Mouse (Mus musculus): ENCODE results near the gene Irak4. TPM values are rescaled to one million over a fixed set of nuclear protein-coding genes. Genes with fewer than 3 reads are reported as not detected.

The Irak4 gene
- total RNA-seq, 1 experiment from 2014 or later = 59.1 TPM

DNA sequence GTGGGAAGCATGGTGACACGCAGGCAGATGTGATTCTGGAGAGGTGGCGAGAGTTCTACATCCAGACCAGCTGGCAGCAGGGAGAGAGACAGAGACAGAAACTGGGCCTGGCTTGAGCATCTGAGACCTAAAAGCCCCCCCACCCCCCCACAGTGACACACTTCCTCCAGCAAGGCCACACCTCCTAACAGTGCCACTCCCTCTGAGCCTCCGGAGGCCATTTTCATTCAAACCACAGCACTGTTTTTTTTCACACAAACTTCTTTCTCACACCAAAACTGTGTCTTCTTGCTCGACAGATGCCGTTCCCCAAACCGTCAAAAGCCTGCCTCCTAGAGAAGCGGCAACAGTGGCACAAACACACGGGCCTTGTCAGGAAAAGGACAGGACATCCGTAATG lies 10.1 kb downstream of the Irak4 start:
- no peak for ATAC-seq (replicated peaks; ENCODE audit: insufficient number of reproducible peaks, low FRiP score, low TSS enrichment, poor library complexity, severe bottlenecking)

DNA sequence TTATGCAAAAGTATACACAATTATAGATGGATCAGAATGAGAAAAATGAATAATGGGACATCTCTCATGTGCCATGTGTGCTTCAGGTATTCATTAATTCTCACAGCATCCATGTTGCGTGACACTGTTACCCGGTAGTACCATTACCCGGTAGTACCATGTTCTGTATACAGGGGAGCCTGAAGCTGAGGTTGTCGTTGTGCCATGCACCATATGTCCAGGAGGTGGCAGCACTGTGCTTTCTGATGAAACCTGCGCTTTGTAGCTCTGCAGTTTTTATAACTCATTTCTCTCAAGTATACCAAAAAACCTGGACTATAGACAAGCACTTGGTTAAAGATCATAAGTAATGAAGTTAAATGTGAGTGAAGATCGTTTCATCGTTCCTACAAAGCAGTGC lies 14.0 kb downstream of the Irak4 start:
- peak; percentile 96 for ATAC-seq (replicated peaks; ENCODE audit: insufficient number of reproducible peaks, low FRiP score, low TSS enrichment, poor library complexity, severe bottlenecking)

DNA sequence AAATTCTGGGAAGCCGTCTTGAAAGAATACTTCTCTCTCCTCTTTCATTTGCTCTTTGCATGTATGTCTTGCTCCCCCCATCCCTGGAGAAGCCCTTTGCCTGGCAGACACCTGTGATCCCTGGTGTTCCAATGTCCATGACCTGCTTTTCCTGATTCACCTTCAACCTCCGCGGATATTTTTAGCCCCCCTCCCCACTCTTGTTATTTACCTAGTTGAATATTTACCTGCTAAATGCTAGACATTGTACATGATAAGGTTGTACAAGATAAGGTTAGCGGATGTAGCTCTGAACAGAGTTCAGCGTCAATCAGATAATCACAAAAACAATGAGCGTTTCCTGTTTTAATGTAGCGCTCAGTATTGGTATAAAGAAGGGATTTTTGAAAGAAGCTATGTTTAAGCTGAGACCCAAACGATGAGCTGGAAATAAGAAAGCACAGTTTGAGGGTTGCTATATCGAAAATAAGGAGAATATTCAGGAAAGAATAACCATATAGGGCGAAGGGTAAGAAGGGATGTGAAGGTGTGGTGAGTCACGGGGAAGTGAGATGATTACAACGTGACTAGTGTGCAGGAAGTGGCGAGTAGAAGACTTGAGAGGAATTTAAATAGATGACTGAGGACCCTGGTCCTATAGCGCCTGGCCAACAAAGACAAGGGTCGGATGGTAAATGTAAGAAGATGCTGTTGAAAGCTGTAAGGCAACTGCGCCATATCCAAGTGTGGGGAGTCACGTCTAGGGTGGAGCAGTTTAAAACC lies 15.6 kb downstream of the Irak4 start:
- ATAC-seq (replicated peaks; ENCODE audit: insufficient number of reproducible peaks, low FRiP score, low TSS enrichment, poor library complexity, severe bottlenecking) = no peak

DNA sequence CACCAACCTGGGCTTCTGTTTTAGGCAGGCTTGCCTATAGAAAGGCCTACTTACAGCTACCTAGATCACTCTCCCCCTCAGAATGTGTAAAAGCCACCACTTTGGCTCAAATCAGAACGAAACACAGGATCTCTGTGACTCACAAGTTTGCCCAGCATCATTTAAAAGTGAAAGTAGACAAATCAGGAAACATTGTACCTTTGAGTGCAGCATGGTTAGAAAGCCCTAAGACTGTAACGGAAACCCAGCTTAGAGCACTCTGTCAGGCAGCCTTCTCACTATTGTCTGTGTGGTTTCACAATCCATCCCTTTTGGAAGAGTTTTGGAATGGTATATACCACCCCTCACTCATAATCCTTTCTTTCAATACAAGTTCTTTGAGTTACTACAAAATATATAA lies 21.5 kb downstream of the Irak4 start:
- ATAC-seq (replicated peaks; ENCODE audit: insufficient number of reproducible peaks, low FRiP score, low TSS enrichment, poor library complexity, severe bottlenecking) = no peak

DNA sequence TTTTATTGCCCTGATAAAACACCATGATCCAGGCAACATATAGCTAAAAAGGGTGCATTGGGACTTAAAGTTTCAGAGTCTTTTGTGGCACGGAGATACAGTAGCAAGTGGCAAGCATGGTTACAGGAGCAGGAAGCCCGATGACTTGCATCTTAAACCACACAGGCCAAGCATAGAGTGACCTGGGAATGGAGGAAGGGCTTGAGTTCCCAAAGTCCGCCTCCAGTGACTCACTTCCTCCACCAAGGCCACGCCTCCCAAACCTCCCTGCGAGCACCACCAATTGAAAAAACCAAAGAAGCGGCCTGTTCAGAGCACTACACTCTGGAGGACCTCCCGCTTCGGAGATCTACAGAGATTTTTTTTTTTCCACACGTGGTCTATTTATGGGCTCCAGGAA lies 22.4 kb downstream of the Irak4 start:
- peak; percentile 93 for ATAC-seq (replicated peaks; ENCODE audit: insufficient number of reproducible peaks, low FRiP score, low TSS enrichment, poor library complexity, severe bottlenecking)

DNA sequence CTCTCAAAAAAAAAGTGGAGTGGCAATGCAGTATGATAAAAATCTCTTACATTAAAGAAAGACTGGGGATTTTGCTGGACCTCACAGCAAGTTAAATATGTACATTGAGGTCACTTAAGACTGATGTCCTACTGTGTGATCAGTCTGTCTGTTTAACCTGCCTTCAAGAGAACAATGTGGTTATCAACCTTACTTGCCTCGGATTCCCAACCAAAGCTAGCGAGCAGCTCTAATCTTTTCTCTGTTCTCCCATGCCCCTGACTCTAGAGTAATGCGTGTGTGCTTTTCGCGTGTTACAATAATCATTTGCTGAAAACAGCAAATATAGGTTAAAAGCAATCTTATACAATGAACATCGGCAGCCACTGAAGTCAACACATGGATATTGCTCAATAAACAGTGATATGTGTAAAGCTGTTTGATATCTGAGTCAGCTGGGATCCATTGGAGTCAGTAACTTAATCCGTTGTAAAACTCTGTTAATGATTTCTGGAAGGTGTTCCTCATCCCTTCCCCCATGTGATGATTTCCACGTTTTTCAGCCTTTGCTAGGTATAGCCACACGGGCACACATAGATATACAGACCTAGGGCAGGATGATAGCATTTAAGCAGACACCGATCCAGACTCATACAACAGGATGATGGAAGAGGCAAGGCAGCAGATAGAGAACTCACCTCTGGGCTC lies 25.2 kb downstream of the Irak4 start:
- ATAC-seq (replicated peaks; ENCODE audit: insufficient number of reproducible peaks, low FRiP score, low TSS enrichment, poor library complexity, severe bottlenecking) = no peak

DNA sequence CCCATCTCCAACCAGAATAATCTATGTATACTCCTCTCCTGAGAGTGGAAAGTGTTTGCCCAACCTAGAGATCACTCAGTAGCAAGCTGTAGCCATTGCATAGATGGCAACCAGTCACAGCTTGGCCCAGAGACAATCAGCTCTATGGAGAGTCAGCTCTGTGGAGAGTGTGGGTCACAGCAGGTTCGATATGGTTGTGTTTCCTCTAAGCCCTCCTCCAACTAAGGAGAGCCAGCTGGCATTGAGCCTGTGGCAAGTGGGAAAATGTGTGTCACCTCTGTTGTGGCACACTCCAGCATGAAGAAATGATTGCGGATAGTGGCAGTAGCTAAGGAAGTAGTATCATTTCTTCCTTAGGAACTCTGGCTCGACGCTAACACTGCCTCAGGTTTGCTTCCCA lies 28.1 kb downstream of the Irak4 start:
- no peak for ATAC-seq (replicated peaks; ENCODE audit: insufficient number of reproducible peaks, low FRiP score, low TSS enrichment, poor library complexity, severe bottlenecking)

DNA sequence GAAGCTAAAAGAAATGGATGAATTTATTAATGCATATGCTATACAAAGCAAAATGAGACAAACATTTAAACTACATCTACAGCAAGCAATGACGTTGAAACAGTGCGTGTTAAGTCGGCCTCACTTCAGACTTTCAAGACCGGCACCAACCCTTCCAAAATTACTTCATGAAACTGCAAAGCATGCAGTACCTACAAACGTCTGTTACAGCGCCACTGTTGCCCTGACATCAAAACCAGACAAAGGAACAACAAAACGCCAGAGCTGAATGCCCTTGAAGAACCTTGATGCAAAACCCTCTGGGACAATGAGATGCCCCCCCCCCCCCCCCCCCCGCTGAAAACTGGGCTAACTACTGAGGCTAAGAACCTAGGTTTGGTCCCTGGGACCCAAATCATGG lies 29.3 kb downstream of the Irak4 start:
- ATAC-seq (replicated peaks; ENCODE audit: insufficient number of reproducible peaks, low FRiP score, low TSS enrichment, poor library complexity, severe bottlenecking) = no peak

DNA sequence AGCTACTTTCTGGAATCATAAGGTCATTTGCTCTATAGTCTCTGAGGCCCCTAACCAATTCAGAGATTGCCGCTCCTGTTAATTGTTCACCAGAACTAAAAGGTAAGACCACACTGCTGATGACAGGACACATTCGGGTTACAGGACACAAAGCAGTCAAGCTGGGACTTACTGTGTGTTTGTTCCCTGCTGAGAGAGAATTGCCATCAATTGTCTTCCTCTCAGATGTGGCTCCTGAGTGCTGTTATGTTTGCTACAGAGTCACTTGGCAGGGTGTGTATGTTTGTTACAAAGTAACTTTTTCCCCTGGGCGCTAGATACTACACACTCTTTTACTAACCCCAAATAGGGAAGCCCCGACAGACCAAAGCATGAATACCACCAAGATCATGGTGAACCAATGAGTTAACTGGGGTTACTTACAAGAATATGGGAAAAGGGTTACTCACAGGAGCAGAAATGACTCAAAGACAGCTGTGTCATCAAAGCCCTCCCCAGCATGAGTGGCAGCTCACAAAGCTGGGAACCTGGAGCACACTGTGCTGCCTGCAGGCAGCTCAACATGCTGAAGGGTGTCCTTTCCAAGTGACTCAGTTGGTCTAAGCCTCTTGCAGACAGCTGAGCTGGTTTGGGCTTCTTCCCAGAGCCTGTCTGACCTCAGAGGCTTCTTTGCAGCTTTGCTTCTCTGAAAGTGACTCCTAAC lies 31.3 kb downstream of the Irak4 start:
- no peak for ATAC-seq (replicated peaks; ENCODE audit: insufficient number of reproducible peaks, low FRiP score, low TSS enrichment, poor library complexity, severe bottlenecking)

DNA sequence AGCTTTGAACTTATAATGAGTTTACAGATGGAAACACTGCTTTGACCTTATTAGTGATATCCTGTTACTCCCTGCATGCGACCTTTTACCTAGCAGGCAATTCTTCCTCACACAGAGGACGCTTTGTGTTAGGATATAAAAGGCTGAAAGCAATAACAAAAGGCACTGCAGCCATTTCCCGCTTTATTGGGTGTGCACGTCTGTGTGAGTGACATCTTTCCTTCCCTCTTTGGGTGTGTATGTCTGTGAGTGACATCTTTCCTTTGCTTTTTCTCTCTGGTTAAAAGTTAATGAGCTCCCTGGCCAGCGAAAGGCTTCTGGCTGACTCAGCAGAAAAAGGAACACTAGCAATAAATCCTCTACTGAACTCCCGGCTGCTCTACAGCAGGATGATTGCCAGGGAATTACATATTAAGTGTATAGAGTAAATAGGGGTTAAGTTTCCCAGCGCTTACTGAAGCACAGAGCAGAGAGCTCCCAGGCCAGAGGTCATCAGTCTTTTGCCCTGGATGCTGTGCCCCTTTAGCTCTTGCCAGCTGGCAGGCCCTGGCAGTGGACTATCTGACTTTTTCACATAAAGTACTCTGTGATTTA lies 38.7 kb downstream of the Irak4 start:
- ATAC-seq (replicated peaks; ENCODE audit: insufficient number of reproducible peaks, low FRiP score, low TSS enrichment, poor library complexity, severe bottlenecking) = no peak

DNA sequence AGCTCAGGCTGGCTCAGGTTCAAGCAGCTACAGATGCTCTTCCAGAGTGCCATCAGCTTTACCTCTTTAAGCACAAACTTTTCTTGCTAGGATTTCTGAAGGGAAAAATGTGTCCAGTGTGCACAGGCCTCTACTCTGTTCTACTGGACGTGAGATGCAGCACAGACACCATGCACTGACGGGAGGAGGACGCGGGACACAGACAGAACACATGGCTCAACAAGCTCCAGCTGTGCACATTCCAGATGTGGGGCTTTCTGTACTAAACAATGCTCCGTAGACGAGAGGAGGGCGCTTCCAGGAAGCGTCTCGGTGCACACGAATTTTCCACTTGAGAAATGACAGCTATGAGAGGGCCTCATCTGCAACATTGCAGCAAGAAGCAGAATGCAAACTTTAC lies 39.7 kb downstream of the Irak4 start:
- no peak for ATAC-seq (replicated peaks; ENCODE audit: insufficient number of reproducible peaks, low FRiP score, low TSS enrichment, poor library complexity, severe bottlenecking)

DNA sequence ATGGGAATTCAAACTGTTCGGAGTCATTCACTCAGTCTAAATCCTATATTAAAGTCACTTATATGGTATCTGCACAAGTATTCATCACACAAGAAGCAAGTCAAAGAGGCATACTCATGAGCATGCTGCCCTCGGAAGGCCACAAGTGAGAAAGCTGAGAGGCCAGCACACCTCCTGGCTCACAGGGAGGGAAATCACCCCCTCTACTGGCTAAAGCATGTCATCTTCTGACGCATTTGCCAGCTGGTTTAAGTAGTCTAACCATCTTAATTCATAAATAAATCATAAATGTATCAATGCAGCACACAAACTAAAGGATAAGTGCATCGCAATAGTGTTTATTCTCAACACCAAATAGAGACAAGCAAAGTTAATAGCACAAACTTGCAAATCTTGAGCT lies 41.3 kb downstream of the Irak4 start:
- no peak for ATAC-seq (replicated peaks; ENCODE audit: insufficient number of reproducible peaks, low FRiP score, low TSS enrichment, poor library complexity, severe bottlenecking)

DNA sequence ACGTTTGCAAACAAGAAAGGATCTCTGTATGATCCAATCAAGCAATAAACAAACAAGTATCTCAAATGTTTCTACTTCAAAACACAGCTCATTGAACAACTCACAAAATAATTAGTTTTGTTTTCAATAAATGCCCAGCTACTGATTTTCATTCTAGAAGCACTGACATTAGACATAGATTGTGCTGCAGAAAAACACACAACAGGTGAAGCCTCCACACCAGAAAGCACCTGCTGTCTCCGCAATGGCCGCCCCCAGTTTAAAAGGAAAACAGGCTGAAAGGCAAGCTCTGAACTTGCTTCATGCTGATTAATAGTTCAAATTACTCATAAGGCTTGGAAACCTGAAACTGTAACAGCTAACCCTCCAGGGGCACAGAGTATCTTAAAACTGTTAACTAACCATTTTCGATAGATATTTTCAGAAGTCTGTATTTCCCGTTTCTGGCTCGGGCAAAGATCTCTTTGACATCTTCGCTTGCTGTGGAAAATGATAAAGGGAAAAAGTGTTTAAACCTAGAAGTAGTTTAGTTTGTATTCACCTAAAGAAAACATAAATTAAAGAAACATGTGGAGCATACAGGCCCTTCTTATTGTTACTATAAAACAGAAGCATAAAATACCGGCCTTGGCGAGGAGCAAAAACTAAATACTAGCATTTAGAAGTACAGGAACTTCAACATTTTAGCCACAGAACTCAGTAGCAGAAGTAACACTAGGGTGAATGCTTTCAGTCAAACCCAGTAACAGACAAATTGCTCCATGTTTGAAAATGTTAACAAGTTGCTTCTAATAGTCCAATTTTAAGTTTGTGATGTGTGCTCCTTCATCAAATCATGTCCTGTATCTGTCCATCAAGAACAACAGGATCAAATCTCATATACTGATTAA lies 44.6 kb downstream of the Irak4 start:
- ATAC-seq (replicated peaks; ENCODE audit: insufficient number of reproducible peaks, low FRiP score, low TSS enrichment, poor library complexity, severe bottlenecking) = no peak

DNA sequence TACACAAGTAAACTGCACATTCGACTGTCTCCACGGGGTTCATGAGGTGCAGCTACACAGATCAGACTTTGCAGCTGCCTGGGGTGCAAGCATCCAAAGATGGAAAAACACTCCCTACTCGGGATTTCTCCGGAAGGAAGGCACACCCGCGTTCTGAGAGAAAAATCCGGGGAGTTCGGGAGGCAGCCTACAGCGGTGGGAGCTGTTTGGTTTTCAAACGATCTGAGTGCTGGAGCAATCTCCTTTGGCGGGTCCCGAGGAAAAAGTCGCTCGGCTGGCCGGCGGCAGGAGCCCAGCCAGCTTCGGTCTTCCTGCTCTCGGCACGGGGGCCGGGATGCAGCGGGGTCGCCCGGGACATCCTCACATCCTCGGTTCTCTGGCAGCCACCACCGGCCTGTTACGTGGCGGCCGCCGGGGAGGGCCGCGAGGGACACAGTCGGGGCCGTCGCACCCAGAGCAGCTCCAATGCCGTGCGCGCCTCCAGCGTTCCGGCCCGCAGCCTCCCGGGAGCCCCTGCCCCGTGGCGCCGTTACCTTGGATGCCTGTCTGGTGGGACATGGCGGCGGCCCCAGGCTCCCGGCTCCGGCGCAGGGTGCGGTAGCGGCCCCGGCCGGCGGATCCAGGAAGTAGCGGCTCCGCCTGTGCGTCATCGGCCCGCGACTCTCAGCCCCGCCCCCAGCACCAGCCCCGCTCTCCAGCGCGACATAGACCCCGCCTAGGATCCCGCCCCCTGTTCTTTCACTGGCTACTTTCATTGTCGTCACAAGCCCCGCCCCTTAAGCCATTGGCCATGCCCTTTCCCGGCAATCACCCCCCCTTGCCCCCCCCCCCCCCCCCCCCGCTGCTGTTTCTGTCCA lies 46.0 kb downstream of the Irak4 start, which contains the start of gene Twf1:
Gene Twf1, minus strand, starts transcription at position 671 of the 857 bp plus-strand sequence.
- ATAC-seq (replicated peaks; ENCODE audit: insufficient number of reproducible peaks, low FRiP score, low TSS enrichment, poor library complexity, severe bottlenecking) = peak; percentile 98

DNA sequence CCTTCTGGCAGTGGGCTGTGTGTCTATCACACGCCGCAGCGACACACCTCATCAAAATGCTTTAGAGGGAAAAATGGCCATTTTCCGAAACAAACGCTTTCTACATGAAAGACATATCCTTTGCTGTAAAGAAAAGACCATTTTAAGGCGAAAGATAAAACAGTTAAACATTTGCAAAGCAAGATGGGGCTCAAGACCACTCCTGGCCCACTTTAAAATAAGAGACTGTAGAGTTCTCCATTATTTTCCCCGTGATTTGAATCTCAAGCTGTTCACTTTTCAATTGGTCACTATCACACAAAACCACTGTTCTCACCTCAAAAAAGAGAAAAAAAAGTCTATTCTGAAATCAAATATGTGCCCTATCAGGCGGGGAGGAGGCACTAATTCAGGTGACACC lies 46.6 kb downstream of the Irak4 start:
- ATAC-seq (replicated peaks; ENCODE audit: insufficient number of reproducible peaks, low FRiP score, low TSS enrichment, poor library complexity, severe bottlenecking) = no peak

DNA sequence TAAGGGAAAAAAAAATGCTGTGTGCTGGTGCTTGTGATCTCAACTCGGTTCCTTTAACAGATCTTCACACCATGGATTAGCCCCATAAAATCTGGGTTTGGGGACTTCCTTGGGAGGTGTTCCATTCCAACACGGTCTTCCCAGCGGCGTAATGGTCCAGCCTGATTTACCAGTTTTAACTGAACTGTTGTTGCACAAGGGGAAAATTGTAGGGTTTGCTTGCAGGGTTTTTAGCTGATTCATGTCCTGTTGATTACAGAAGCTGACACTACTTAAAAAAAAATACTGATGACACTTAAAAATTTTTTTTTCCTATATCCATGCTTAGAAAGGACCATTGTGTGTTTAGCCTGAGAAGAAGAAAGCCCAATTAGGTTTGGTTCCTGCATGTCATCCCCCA lies 47.9 kb downstream of the Irak4 start:
- ATAC-seq (replicated peaks; ENCODE audit: insufficient number of reproducible peaks, low FRiP score, low TSS enrichment, poor library complexity, severe bottlenecking) = no peak

DNA sequence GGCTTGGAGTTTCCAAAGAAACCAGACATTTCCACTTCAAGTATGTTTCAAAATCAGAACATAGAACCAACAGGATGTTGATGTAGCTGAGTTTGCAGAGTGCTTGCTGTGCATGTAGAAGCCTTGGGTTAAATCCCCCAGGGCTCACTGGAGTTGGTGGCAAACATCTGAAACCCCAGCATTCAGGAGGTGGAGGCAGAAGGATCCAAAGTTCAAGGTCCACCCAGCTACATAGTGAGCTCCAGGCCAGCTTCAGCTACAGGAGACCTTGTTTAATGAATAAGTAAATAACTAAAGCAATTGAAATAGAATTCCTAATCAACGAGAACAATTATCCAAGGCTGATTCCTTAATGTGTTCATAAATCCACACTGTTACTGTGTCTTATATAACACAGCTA lies 50.1 kb downstream of the Irak4 start:
- no peak for ATAC-seq (replicated peaks; ENCODE audit: insufficient number of reproducible peaks, low FRiP score, low TSS enrichment, poor library complexity, severe bottlenecking)
